Mouse (Mus musculus): Measurements from ENCODE around the gene Acss2.

- TF ChIP-seq CTCF (conservative IDR thresholded peaks at IDR 0.05; ENCODE audit: insufficient read depth, insufficient read length, low read depth, low read length) = no peak
- TF ChIP-seq POLR2A (IDR thresholded peaks at IDR 0.05; ENCODE audit: low read depth, low read length) = no peak
Observed at GRCm38 (mm10) chr2:155591676-155592075, 73.9 kb downstream of the Acss2 start.
